Mouse (Mus musculus): ENCODE results near the gene Mov10l1. TPM values are rescaled to one million over a fixed set of nuclear protein-coding genes. Genes with fewer than 3 reads are reported as not detected.

The Mov10l1 gene
- polyA plus RNA-seq, 1 experiment from 2014 or later = 45.0 TPM

DNA sequence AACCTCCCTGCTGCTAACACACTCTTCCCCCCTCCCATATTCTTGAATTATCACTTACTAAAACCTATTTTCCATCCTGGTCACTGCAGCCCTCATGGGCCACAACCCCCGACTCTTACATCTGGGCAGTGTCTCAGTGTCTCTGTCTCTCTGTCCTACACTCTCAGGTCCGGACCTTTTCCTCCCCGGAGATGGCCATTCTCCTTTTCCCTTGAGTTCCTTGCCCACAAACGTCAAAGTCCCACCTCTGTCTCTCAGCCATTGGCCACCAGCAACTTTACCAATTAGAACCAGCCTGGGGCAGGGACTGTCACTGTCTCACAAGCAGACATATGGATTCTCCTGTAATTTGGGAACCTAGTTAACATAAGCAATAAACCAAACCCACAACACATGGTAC is 63.6 kb downstream of the Mov10l1 start:
- Histone ChIP-seq H3K27me3 (ENCODE audit: insufficient read depth, poor library complexity, severe bottlenecking) (no peaks in the 10 kb centered on the region; the same call in 1 of the 2 replicates), H3K9me3 (peaks cover 3% of the 10 kb centered on the region; the same call in 1 of the 2 replicates), H3K27ac (no peak overlapping the region), H3K4me1 (no peaks in the 10 kb centered on the region), H3K36me3 (peaks cover 37% of the 10 kb centered on the region), H3K4me3 (no peak overlapping the region)
- DNase-seq (ENCODE audit: low spot score) = peak; percentile 61
- 76% methylated on average over 4 of the region's 4 CpGs for WGBS

DNA sequence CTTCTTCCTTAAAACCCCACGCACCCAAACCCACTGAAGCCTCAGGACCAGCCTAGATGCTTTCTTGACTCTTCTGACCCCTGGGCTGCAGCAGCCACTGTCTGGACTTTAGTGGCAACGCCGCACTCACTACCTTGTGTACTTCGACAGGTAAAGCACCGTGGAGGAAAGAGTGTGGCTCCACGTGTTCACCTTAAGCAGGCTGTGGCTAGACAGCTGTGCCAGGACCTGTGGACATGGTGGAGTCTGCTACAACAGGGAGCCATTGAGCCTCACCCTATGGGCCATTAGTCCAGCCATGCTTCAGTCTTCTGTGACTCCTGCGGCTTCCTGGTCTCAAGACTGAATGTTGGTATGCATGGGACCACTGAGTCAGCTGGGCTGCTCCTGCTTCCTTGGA is 72.0 kb downstream of the Mov10l1 start:
- no peak for DNase-seq (ENCODE audit: low spot score)
- no peaks in the 10 kb centered on the region for H3K9me3 ChIP-seq
- 88% methylated on average over 7 of the region's 7 CpGs for WGBS
- peaks cover 35% of the 10 kb centered on the region; the same call in 1 of the 2 replicates for H3K36me3 ChIP-seq
- peaks cover 38% of the 10 kb centered on the region for H3K27me3 ChIP-seq (ENCODE audit: insufficient read depth, poor library complexity, severe bottlenecking)
- H3K4me3 ChIP-seq = no peak overlapping the region
- H3K27ac ChIP-seq = no peak overlapping the region
- H3K4me1 ChIP-seq = peaks cover 8% of the 10 kb centered on the region

DNA sequence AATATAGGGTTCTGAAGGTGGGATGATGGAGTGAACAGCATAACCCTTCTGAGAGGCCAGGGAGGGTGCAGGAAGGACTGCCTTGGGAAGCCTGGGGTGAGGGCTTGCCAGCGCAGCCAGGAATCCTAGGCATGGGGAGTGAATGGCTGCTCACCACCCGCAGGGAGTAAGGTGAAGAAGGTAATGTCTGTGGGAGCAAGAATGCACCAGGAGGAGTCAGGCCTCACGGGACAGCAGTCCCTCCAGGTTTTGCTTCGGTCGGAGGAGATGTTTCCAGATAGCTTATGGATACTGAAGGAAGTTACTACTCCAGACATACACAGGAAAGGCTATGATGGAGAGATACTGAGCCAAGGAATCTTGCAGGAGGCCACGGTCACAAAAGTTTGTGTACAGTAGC is 76.0 kb downstream of the Mov10l1 start:
- Histone ChIP-seq H3K4me3 (peak overlapping the region; percentile 78), H3K27me3 (ENCODE audit: insufficient read depth, poor library complexity, severe bottlenecking) (peaks cover 75% of the 10 kb centered on the region), H3K27ac (peak overlapping the region; percentile 89), H3K9me3 (no peaks in the 10 kb centered on the region), H3K36me3 (peaks cover 14% of the 10 kb centered on the region; the same call in 1 of the 2 replicates), H3K4me1 (peaks cover 16% of the 10 kb centered on the region)
- WGBS = 19% methylated on average over 6 of the region's 6 CpGs
- DNase-seq (ENCODE audit: low spot score) = no peak

DNA sequence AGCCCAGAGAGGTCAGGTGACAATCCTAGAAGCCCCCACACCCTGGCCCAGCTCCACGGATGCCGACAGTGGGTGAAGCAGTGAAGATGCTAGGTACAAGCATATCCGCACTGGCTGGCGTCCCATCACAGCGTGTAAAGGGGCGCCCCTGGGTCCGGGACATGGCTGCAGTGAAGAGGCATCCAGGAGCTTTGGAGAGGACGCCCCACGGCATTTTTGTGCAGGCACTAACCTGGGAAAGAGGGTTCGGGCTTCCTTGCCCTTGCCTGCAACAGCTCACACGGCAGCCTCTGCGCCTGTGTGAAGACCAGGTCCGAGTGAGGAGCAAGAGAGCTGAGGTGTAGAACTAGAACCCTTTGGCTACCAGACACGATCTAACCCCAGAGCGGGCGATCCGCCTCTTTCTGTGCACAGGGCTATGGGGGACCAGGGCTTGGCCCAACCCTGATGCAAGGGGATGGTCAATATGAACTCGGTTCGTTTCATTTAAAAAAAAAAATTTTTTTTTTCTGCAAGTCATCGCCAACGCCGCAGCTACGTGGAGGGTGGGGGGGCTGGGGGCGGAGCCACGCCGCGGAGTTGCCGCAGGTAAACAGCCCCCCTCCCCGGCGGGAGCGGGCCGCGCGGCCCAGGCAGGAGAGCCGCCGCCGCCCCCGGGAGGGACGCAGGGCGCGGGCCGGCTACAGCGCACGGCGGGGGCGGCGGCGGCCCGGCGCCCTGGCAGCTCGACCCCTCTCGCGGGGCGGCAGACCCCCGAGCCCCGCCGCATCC is 76.6 kb downstream of the Mov10l1 start, which contains the start of gene Panx2:
Panx2 (plus strand) TSS at position 574 of the 771 bp plus-strand sequence.
- H3K27me3 ChIP-seq (ENCODE audit: insufficient read depth, poor library complexity, severe bottlenecking) = peaks cover 81% of the 10 kb centered on the region
- peaks cover 16% of the 10 kb centered on the region for H3K4me1 ChIP-seq
- DNase-seq (ENCODE audit: low spot score) = no peak
- 1% methylated on average over 55 of the region's 57 CpGs for WGBS
- peak within 1 kb of the TSS; percentile 78 for H3K4me3 ChIP-seq
- H3K36me3 ChIP-seq = peaks cover 11% of the 10 kb centered on the region; the same call in 1 of the 2 replicates
- no peaks in the 10 kb centered on the region for H3K9me3 ChIP-seq
- peak within 1 kb of the TSS; percentile 89 for H3K27ac ChIP-seq

DNA sequence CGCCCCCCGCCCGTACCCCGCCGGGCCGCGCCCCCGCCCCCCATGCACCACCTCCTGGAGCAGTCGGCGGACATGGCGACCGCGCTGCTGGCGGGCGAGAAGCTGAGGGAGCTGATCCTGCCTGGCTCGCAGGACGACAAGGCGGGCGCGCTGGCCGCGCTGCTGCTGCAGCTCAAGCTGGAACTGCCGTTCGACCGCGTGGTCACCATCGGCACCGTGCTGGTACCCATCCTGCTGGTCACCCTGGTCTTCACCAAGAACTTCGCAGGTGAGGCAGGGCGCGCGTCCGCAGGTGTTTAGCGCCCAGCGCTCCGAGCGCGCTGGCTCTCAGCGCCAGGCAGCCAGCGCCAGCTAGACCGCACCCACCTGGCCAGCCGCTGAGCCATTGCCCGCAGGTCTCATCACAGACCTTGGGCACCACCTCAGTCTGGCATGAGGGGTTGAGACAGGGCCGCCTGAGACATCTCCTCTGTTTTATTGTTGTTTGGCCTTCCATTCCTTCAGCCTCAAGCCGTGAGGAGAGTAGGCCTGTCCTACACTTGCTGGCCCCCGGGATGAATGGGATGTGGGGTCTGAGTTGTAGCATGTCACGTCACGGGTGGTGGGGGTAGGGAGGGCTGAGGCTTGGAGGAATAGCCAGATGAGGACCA is 77.4 kb downstream of the Mov10l1 start:
- Histone ChIP-seq H3K27ac (peak overlapping the region; percentile 89), H3K27me3 (ENCODE audit: insufficient read depth, poor library complexity, severe bottlenecking) (peaks cover 85% of the 10 kb centered on the region), H3K4me1 (peaks cover 16% of the 10 kb centered on the region), H3K36me3 (peaks cover 4% of the 10 kb centered on the region; the same call in 1 of the 2 replicates), H3K9me3 (no peaks in the 10 kb centered on the region), H3K4me3 (peak overlapping the region; percentile 78)
- DNase-seq (ENCODE audit: low spot score) = no peak
- 1% methylated on average over 43 of the region's 48 CpGs for WGBS

DNA sequence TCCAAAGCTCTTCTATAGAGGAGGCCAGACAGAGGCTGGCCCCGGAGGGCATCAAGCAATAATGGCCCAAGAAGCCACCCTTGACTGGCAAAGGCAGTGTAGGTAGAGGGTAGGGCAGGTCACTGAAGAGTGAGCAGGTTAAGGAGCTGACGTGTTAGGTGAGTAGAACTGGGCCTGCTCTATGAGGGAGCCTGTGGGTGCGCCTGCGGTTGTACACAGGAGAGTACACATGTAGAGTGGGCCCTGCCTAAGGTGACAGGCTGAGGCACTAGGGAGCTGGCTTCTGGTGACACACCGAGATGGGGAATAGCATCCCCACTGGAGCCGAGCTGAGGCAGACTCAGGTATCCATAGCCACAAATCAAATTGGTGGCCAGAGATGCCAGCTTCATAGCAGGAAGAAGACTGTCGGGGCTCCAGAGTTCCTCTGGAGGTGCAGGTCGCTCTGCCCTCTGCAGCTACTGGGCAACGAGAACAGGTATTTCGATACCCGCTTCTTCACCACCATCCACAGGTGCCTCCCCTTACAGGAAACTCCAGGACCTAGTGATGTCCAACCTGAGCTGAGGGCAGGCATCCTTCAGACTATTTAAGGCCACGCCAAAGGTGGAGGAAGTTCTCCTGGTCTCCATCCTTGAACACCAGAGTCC is 78.2 kb downstream of the Mov10l1 start:
- 84% methylated on average over 12 of the region's 12 CpGs for WGBS
- no peak for DNase-seq (ENCODE audit: low spot score)
- Histone ChIP-seq H3K4me3 (peak overlapping the region; percentile 78), H3K36me3 (no peaks in the 10 kb centered on the region), H3K9me3 (no peaks in the 10 kb centered on the region), H3K4me1 (peaks cover 16% of the 10 kb centered on the region), H3K27ac (no peak overlapping the region), H3K27me3 (ENCODE audit: insufficient read depth, poor library complexity, severe bottlenecking) (peaks cover 86% of the 10 kb centered on the region)

DNA sequence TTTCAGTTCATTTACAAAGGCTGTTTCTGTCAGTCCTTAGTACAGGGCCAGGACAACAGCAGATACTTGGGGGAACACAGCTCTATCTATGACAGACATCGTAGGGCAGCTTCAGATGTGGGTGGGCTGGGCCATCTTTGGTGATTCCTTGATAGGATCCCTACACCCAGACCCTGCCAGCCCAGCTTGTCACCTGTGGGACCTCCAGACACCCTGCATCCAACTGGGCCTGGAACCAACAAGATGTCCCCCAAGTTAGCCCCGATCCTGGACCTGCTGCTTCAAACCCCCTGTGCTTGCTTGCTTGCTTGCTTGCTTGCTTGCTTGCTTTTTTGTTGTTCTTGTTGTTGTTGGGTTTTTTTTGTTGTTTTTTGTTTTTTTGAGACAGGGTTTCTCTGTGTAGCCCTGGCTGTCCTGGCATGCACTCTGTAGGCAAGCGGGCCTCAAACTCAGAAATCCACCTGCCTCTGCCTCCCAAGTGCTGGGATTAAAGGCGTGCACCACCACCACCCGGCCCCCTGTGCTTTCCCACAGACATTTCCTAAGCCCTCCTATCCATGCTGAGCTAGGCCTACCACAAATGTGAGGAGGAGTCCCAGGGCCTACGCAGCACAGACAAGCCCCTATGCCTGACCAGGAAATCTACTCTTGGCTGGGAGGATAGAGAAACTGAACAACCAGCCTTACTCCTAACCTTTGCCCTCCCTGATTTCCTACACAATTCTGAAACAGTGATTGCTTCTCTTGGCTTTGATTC is 79.2 kb downstream of the Mov10l1 start:
- no peak for DNase-seq (ENCODE audit: low spot score)
- H3K4me3 ChIP-seq = no peak overlapping the region
- WGBS = 82% methylated on average over 6 of the region's 6 CpGs
- H3K27me3 ChIP-seq (ENCODE audit: insufficient read depth, poor library complexity, severe bottlenecking) = peaks cover 91% of the 10 kb centered on the region
- H3K9me3 ChIP-seq = no peaks in the 10 kb centered on the region
- no peak overlapping the region for H3K27ac ChIP-seq
- H3K36me3 ChIP-seq = no peaks in the 10 kb centered on the region
- H3K4me1 ChIP-seq = peaks cover 19% of the 10 kb centered on the region

DNA sequence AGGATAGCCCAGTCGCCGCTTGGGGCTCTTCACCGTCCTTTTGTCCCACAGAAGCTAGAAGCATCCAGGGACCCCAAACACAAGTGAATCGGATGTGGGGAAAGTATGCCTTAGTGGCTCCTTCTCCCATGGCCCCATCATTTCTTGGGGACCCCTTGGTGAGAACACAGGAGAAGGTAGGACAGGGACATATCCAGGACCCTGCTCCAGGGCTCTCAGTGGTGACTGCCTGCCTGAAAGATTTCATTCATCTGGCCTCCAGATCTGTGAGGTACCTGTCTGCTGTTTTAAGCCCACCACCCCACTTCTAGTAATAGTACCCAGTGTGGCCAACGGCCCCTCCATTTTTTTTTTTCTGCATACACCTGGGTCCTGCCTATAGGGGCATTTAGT is 79.8 kb downstream of the Mov10l1 start:
- no peak for DNase-seq (ENCODE audit: low spot score)
- Histone ChIP-seq H3K27me3 (ENCODE audit: insufficient read depth, poor library complexity, severe bottlenecking) (peaks cover 91% of the 10 kb centered on the region), H3K4me1 (peaks cover 23% of the 10 kb centered on the region), H3K4me3 (no peak overlapping the region), H3K9me3 (no peaks in the 10 kb centered on the region), H3K27ac (no peak overlapping the region), H3K36me3 (no peaks in the 10 kb centered on the region)
- 80% methylated on average over 5 of the region's 5 CpGs for WGBS

DNA sequence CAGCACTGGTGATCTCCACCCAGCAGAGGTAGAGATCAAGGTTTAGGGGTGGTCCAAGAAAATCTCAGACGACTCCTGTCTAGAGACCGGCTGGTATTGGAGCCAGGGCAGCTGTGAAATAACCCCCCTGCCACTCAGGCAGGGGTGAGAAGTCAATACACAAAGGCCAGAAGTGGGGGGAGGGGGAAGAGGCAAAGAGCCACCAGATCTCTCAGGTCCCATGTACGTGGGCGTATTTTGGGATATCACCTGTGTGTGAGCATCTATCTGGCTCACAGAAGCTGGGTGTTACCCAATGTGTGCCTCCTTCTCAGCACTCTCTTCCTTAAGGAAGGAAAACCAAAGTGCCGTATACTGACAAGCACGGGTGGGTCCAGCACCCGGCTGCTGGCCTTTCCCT is 80.3 kb downstream of the Mov10l1 start:
- DNase-seq (ENCODE audit: low spot score) = no peak
- 74% methylated on average over 7 of the region's 7 CpGs for WGBS
- peaks cover 28% of the 10 kb centered on the region for H3K4me1 ChIP-seq
- H3K36me3 ChIP-seq = no peaks in the 10 kb centered on the region; the same call in 1 of the 2 replicates
- peaks cover 91% of the 10 kb centered on the region for H3K27me3 ChIP-seq (ENCODE audit: insufficient read depth, poor library complexity, severe bottlenecking)
- no peak overlapping the region for H3K27ac ChIP-seq
- H3K9me3 ChIP-seq = no peaks in the 10 kb centered on the region
- H3K4me3 ChIP-seq = no peak overlapping the region

DNA sequence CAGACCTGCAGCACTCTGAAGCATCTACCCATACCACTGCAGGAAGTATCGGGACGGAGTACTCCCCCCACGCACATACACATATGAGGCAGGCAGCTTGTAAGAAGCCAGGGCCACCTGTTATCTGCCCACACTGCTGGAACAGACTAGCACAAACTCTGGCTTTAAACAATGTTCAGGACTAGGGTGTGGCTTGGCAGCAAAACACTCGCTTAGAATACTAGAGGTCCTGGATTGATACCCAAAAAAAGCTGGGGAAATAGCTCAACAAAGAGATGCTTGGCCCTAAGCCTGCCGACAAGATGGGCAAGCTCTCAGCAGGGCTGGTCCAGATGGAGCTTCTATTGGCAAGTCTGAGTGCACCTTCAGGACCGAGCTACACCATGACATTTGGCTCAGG is 80.8 kb downstream of the Mov10l1 start:
- H3K36me3 ChIP-seq = no peaks in the 10 kb centered on the region; the same call in 1 of the 2 replicates
- DNase-seq (ENCODE audit: low spot score) = no peak
- no peak overlapping the region for H3K4me3 ChIP-seq
- no peaks in the 10 kb centered on the region for H3K9me3 ChIP-seq
- peaks cover 91% of the 10 kb centered on the region for H3K27me3 ChIP-seq (ENCODE audit: insufficient read depth, poor library complexity, severe bottlenecking)
- H3K4me1 ChIP-seq = peaks cover 33% of the 10 kb centered on the region
- 78% methylated on average over 6 of the region's 6 CpGs for WGBS
- H3K27ac ChIP-seq = no peak overlapping the region

DNA sequence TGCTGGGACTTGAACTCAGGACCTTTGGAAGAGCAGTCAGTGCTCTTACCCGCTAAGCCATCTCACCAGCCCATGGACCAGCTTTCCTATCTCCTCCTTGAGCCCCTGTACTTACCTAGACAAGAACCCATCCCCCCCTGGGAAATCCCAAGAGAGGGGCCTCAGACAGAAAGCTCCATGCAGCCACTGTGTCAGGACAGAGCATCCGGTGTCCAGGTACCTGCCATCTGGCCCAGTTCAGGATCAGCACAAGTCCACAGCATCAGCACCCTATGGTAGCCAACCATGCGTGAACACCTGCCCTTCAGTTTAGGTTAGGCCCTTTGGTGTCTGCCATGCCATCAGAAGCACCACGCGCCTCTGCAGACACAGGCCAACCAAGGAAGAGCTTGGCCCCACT is 82.2 kb downstream of the Mov10l1 start:
- peaks cover 5% of the 10 kb centered on the region; the same call in 1 of the 2 replicates for H3K36me3 ChIP-seq
- no peak overlapping the region for H3K27ac ChIP-seq
- peaks cover 96% of the 10 kb centered on the region for H3K27me3 ChIP-seq (ENCODE audit: insufficient read depth, poor library complexity, severe bottlenecking)
- 90% methylated on average over 5 of the region's 5 CpGs for WGBS
- H3K9me3 ChIP-seq = no peaks in the 10 kb centered on the region
- DNase-seq (ENCODE audit: low spot score) = no peak
- no peak overlapping the region for H3K4me3 ChIP-seq
- H3K4me1 ChIP-seq = peaks cover 34% of the 10 kb centered on the region

DNA sequence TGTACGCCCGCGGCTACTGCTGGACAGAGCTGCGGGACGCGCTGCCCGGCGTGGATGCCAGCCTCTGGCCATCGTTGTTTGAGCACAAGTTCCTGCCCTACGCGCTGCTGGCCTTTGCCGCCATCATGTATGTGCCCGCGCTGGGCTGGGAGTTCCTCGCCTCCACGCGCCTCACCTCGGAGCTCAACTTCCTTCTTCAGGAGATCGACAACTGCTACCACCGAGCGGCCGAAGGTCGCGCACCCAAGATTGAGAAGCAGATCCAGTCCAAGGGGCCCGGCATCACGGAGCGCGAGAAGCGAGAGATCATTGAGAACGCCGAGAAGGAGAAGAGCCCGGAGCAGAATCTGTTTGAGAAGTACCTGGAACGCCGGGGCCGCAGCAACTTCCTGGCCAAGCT is 84.9 kb downstream of the Mov10l1 start:
- H3K9me3 ChIP-seq = no peaks in the 10 kb centered on the region
- no peak for DNase-seq (ENCODE audit: low spot score)
- peaks cover 82% of the 10 kb centered on the region for H3K27me3 ChIP-seq (ENCODE audit: insufficient read depth, poor library complexity, severe bottlenecking)
- H3K4me3 ChIP-seq = peak overlapping the region; percentile 47
- 25% methylated on average over 35 of the region's 35 CpGs for WGBS
- H3K36me3 ChIP-seq = peaks cover 6% of the 10 kb centered on the region; the same call in 1 of the 2 replicates
- H3K27ac ChIP-seq = peak overlapping the region; percentile 48; the same call in 1 of the 2 replicates
- peaks cover 27% of the 10 kb centered on the region for H3K4me1 ChIP-seq

All from heart, embryonic 10.5 days (tissue).